ENCODE assay signal across 9 mouse cellular contexts in the genomic region with DNA sequence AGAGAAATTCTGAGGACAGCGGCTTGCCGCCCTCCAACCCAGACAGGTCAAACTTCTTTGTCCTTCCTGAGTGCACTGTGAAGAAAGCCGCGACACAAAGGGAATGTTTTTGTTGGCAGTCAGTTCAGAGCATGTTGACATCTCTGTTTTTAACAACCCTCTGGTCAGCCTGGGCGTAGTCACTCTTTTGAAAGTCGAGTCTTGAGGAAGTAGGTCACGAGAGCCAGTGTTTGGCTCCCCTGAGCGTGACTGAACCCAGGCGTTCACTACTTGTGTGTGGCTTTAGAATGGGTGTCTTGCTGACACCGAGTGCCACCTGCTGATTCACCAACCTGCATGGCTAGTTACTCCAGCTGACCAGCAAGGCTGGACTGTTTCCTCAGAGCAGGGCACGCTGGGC. TPM values are rescaled to one million over a fixed set of nuclear protein-coding genes. Genes with fewer than 3 reads are reported as not detected.
DNase-seq lines count a peak whose midpoint lies in the region; ATAC-seq and TF ChIP-seq lines count a peak whose summit lies in the region.
"Had no signal": no experiment of that assay in that cellular context is flagged by ENCODE, and none has a peak within 500 bp of the region (broad histone marks: within the 10 kb centered on the region; RNA-seq: fewer than 3 reads in every experiment).

No protein-coding gene starts in this region.

- 19% methylated on average over 11 of the region's 11 CpGs for WGBS in heart, postnatal 0 days
- WGBS in lung, adult 2 months, result 9% methylated on average over 11 of the region's 11 CpGs
- 36% methylated on average over 11 of the region's 11 CpGs for WGBS in stomach, embryonic 16.5 days
- whole genome bisulfite sequencing in forebrain, embryonic 13.5 days, result 36% methylated on average over 11 of the region's 11 CpGs

- no peak overlapping the region for H3K4me3 ChIP-seq in heart, postnatal 0 days (ENCODE audit: low read depth, low read length)
- no peak overlapping the region for H3K4me3 ChIP-seq in lung, adult 2 months (replicated peaks; ENCODE audit: extremely low read depth, low read depth, low read length)
- H3K4me3 ChIP-seq in stomach, embryonic 16.5 days (replicated peaks; ENCODE audit: low read length), result no peak overlapping the region
- H3K4me3 ChIP-seq in forebrain, embryonic 13.5 days, result no peak overlapping the region
- H3K4me3 ChIP-seq: limb, embryonic 15.5 days had no signal

- H3K9ac ChIP-seq in heart, postnatal 0 days (replicated peaks; ENCODE audit: low read depth, low read length), result no peak overlapping the region
- H3K9ac ChIP-seq in stomach, embryonic 16.5 days (ENCODE audit: low read length), result no peak overlapping the region
- H3K9ac ChIP-seq in forebrain, embryonic 13.5 days, result no peak overlapping the region
- H3K9ac ChIP-seq: limb, embryonic 15.5 days had no signal

- H3K4me2 ChIP-seq in heart, postnatal 0 days (ENCODE audit: low read depth, low read length), result peak overlapping the region; percentile 44
- peak overlapping the region; percentile 38 for H3K4me2 ChIP-seq in stomach, embryonic 16.5 days (ENCODE audit: low read depth, low read length)
- no peak overlapping the region for H3K4me2 ChIP-seq in forebrain, embryonic 13.5 days
- H3K4me2 ChIP-seq: limb, embryonic 15.5 days had no signal

- no peaks in the 10 kb centered on the region for H3K9me3 ChIP-seq in heart, postnatal 0 days (replicated peaks; ENCODE audit: control insufficient read depth, low read length)
- no peaks in the 10 kb centered on the region for H3K9me3 ChIP-seq in stomach, embryonic 16.5 days (replicated peaks; ENCODE audit: control insufficient read depth, low read length)
- no peaks in the 10 kb centered on the region for H3K9me3 ChIP-seq in forebrain, embryonic 13.5 days (replicated peaks)
- H3K9me3 ChIP-seq: limb, embryonic 15.5 days had no signal

- TF ChIP-seq EP300 in heart, postnatal 0 days (IDR thresholded peaks at IDR 0.05; ENCODE audit: low read depth), result no peak

- 0 out of 2 replicates have a peak, but pooled peaks cover 6% of the 10 kb centered on the region for H3K4me1 ChIP-seq in heart, postnatal 0 days (ENCODE audit: control insufficient read depth, insufficient read depth)
- peaks cover 7% of the 10 kb centered on the region for H3K4me1 ChIP-seq in lung, adult 2 months (ENCODE audit: control insufficient read depth, insufficient read depth, low read length)
- no peaks in the 10 kb centered on the region for H3K4me1 ChIP-seq in stomach, embryonic 16.5 days (ENCODE audit: control insufficient read depth, insufficient read depth, low read length)
- H3K4me1 ChIP-seq in forebrain, embryonic 13.5 days, result no peaks in the 10 kb centered on the region
- H3K4me1 ChIP-seq: limb, embryonic 15.5 days had no signal

- H3K36me3 ChIP-seq in heart, postnatal 0 days (replicated peaks; ENCODE audit: control insufficient read depth, insufficient read depth, low read length), result no peaks in the 10 kb centered on the region
- no peaks in the 10 kb centered on the region for H3K36me3 ChIP-seq in stomach, embryonic 16.5 days (ENCODE audit: control insufficient read depth, insufficient read depth, low read length)
- H3K36me3 ChIP-seq in forebrain, embryonic 13.5 days (ENCODE audit: poor library complexity, severe bottlenecking), result no peaks in the 10 kb centered on the region
- H3K36me3 ChIP-seq: limb, embryonic 15.5 days had no signal

- intact Hi-C loops in left cerebral cortex, postnatal 25 days (cut with DNase I), result loop anchor here (5.0 to 10.0 kb wide), 3 partner anchors 591 to 1096 kb away; no protein-coding TSS in a partner anchor

- H3K27ac ChIP-seq in heart, postnatal 0 days (ENCODE audit: low read depth), result no peak overlapping the region
- no peak overlapping the region for H3K27ac ChIP-seq in stomach, embryonic 16.5 days (ENCODE audit: low read length)
- no peak overlapping the region for H3K27ac ChIP-seq in forebrain, embryonic 13.5 days
- H3K27ac ChIP-seq: limb, embryonic 15.5 days had no signal

- TF ChIP-seq CTCF in heart, postnatal 0 days (IDR thresholded peaks at IDR 0.05; ENCODE audit: low read depth), result no peak
- no peak for TF ChIP-seq CTCF in lung, adult 2 months (IDR thresholded peaks at IDR 0.05; ENCODE audit: insufficient read depth, low read length)

- peak; percentile 32; the same call in 1 of the 2 replicates for ATAC-seq in heart, postnatal 0 days (ENCODE audit: insufficient read depth, low read depth)
- ATAC-seq in stomach, embryonic 16.5 days (ENCODE audit: insufficient read depth, low FRiP score), result no peak
- ATAC-seq in forebrain, embryonic 13.5 days, result no peak
- no peak for ATAC-seq in activated CD4-positive, CD25-positive, alpha-beta regulatory T cell, adult 4 months

- no peak for TF ChIP-seq POLR2A in lung, adult 2 months (IDR thresholded peaks at IDR 0.05; ENCODE audit: borderline replicate concordance, extremely low read depth, low read depth, low read length)

- DNase-seq in A20 (ENCODE audit: low read depth, low spot score) (peak; percentile 74), adipocyte (ENCODE audit: low spot score) (peak; percentile 11)
- DNase-seq in heart, postnatal 0 days (ENCODE audit: low spot score), result no peak
- DNase-seq in lung, adult 2 months, result peak; percentile 62
- DNase-seq in left cerebral cortex, postnatal 25 days (ENCODE audit: low spot score in 2 of 2), result no peak

- no peaks in the 10 kb centered on the region for H3K27me3 ChIP-seq in heart, postnatal 0 days (ENCODE audit: control insufficient read depth, insufficient read depth, low read length)
- no peaks in the 10 kb centered on the region for H3K27me3 ChIP-seq in stomach, embryonic 16.5 days (ENCODE audit: control insufficient read depth, insufficient read depth, low read length)
- H3K27me3 ChIP-seq in forebrain, embryonic 13.5 days, result peaks cover 2% of the 10 kb centered on the region; the same call in 1 of the 2 replicates

RNA-seq across cellular contexts. Expression of gene Prep, which starts 18.4 kb away (rescaled TPM):
- total RNA-seq in heart, postnatal 0 days (2014; rRNA removed; ENCODE audit: low replicate concordance), result 16.8 and 18.2 TPM in 2 replicates
- polyA plus RNA-seq in heart, postnatal 0 days (2015; fragmentation: Nextera tagmentation; extraction: Ambion mirVana), result 15.1 and 16.9 TPM in 2 replicates
- polyA plus RNA-seq in lung, adult 2 months (2012; rRNA removed), result 18.0 and 19.8 TPM in 2 replicates
- 22.1 and 25.1 TPM in 2 replicates for polyA plus RNA-seq in stomach, embryonic 16.5 days (2015; fragmentation: Nextera tagmentation; extraction: Ambion mirVana)
- total RNA-seq in left cerebral cortex, postnatal 25 days (2021), result 1 to 10 TPM; 9.1 to 9.7 TPM
- 18.3 and 20.3 TPM in 2 replicates for polyA plus RNA-seq in forebrain, embryonic 13.5 days (2015; fragmentation: Nextera tagmentation; extraction: Ambion mirVana)
- 1 to 10 TPM; 4.1 to 5.2 TPM for polyA plus RNA-seq in activated CD4-positive, CD25-positive, alpha-beta regulatory T cell, adult 4 months (2017; shearing (Covaris generic))

Comparison
In these comparisons a context has a peak if more than half of its experiments do, and no peak if none do; other contexts are left out.
1. DNase-seq: peak in A20 (single experiment), adipocyte (single experiment) and lung, adult 2 months (single experiment); none in heart, postnatal 0 days (single experiment) and left cerebral cortex, postnatal 25 days (0 of 2).